Comparison of ENCODE assay signal across 8 mouse cellular contexts in genomic region chr2:19919190-19919589, GRCm38 (mm10). TPM values are rescaled to one million over a fixed set of nuclear protein-coding genes. Genes with fewer than 3 reads are reported as not detected.
DNase-seq lines count a peak whose midpoint lies in the region; ATAC-seq and TF ChIP-seq lines count a peak whose summit lies in the region.

No protein-coding gene starts in this region.

- no peak overlapping the region for H3K27ac ChIP-seq in heart, adult 2 months
- no peak overlapping the region for H3K27ac ChIP-seq in heart, embryonic 10.5 days
- no peak overlapping the region for H3K27ac ChIP-seq in limb, embryonic 14.5 days (replicated peaks; ENCODE audit: low read depth, low read length)
- H3K27ac ChIP-seq in small intestine, adult 2 months (ENCODE audit: insufficient read depth, low read depth, low read length): no peak overlapping the region

- H3K9me3 ChIP-seq in heart, embryonic 10.5 days: no peaks in the 10 kb centered on the region
- no peaks in the 10 kb centered on the region for H3K9me3 ChIP-seq in limb, embryonic 14.5 days (ENCODE audit: control insufficient read depth, low read length)

- WGBS in heart, adult 2 months: 24% methylated on average over 6 of the region's 6 CpGs
- WGBS in heart, embryonic 10.5 days: 27% methylated on average over 6 of the region's 6 CpGs
- WGBS in limb, embryonic 14.5 days: 23% methylated on average over 6 of the region's 6 CpGs
- WGBS in small intestine, adult 2 months: 24% methylated on average over 6 of the region's 6 CpGs

- intact Hi-C loops in heart, adult 2 months (cut with DNase I): loop anchor here (2.0 to 10.0 kb wide), 3 partner anchors 204 to 504 kb away; no protein-coding TSS in a partner anchor

- TF ChIP-seq POLR2A in heart, adult 2 months (IDR thresholded peaks at IDR 0.05; ENCODE audit: insufficient read depth, low read depth, low read length): no peak
- no peak for TF ChIP-seq POLR2A in limb, embryonic 14.5 days (IDR thresholded peaks at IDR 0.05; ENCODE audit: borderline replicate concordance, extremely low read depth, insufficient read depth, insufficient read length)
- TF ChIP-seq POLR2A in small intestine, adult 2 months (IDR thresholded peaks at IDR 0.05; ENCODE audit: low read depth, low read length): no peak

- no peak overlapping the region for H3K4me3 ChIP-seq in heart, adult 2 months
- H3K4me3 ChIP-seq in heart, embryonic 10.5 days: no peak overlapping the region
- no peak overlapping the region for H3K4me3 ChIP-seq in limb, embryonic 14.5 days (replicated peaks; ENCODE audit: low read length)
- no peak overlapping the region for H3K4me3 ChIP-seq in small intestine, adult 2 months (ENCODE audit: low read depth, low read length)

- H3K79me2 ChIP-seq in heart, adult 2 months (replicated peaks; ENCODE audit: control insufficient read depth, insufficient read depth, low read length): no peaks in the 10 kb centered on the region

- peak; percentile 30 to 64 for DNase-seq in heart, adult 2 months
- DNase-seq in heart, embryonic 10.5 days (ENCODE audit: low spot score): no peak
- peak; percentile 50 for DNase-seq in A20 (ENCODE audit: low read depth, low spot score)
- DNase-seq in adrenal gland, postnatal 14 days: peak; percentile 79
- peak; percentile 51 for DNase-seq in gastrocnemius, adult 18-20 months (ENCODE audit: low spot score)
- peak; percentile 70 for DNase-seq in limb, embryonic 14.5 days (ENCODE audit: low spot score)

- H3K4me2 ChIP-seq in limb, embryonic 14.5 days (replicated peaks; ENCODE audit: low read depth, low read length, severe bottlenecking): no peak overlapping the region

- H3K36me3 ChIP-seq in heart, adult 2 months (ENCODE audit: control insufficient read depth, insufficient read depth, low read length): no peaks in the 10 kb centered on the region
- H3K36me3 ChIP-seq in heart, embryonic 10.5 days: no peaks in the 10 kb centered on the region
- no peaks in the 10 kb centered on the region for H3K36me3 ChIP-seq in limb, embryonic 14.5 days (ENCODE audit: control insufficient read depth, insufficient read depth, low read length)
- H3K36me3 ChIP-seq in small intestine, adult 2 months (ENCODE audit: control insufficient read depth, insufficient read depth, low read length): no peaks in the 10 kb centered on the region

- no peaks in the 10 kb centered on the region for H3K27me3 ChIP-seq in heart, adult 2 months (ENCODE audit: control insufficient read depth, insufficient read depth, low read length)
- H3K27me3 ChIP-seq in heart, embryonic 10.5 days (ENCODE audit: insufficient read depth, poor library complexity, severe bottlenecking): no peaks in the 10 kb centered on the region
- H3K27me3 ChIP-seq in limb, embryonic 14.5 days (ENCODE audit: control insufficient read depth, insufficient read depth, low read length): no peaks in the 10 kb centered on the region
- no peaks in the 10 kb centered on the region for H3K27me3 ChIP-seq in small intestine, adult 2 months (ENCODE audit: control insufficient read depth, insufficient read depth, low read length)

- H3K9ac ChIP-seq in heart, adult 2 months (ENCODE audit: low read depth, low read length): no peak overlapping the region
- no peak overlapping the region for H3K9ac ChIP-seq in limb, embryonic 14.5 days (ENCODE audit: low read depth, low read length, severe bottlenecking)

- TF ChIP-seq CTCF in heart, adult 2 months (IDR thresholded peaks at IDR 0.05): peak; percentile 82
- peak; percentile 61; the same call in 1 of the 2 replicates for TF ChIP-seq CTCF in small intestine, adult 2 months (IDR thresholded peaks at IDR 0.05; ENCODE audit: extremely low read depth, insufficient read length, insufficient replicate concordance, low read depth, low read length)

- peak; percentile 55; the same call in 1 of the 2 replicates for ATAC-seq in limb, embryonic 14.5 days (ENCODE audit: low FRiP score, low read depth)
- ATAC-seq in activated CD4-positive, CD25-positive, alpha-beta regulatory T cell, adult 4 months: no peak

- no peaks in the 10 kb centered on the region for H3K4me1 ChIP-seq in heart, adult 2 months (ENCODE audit: control insufficient read depth, insufficient read depth, low read length)
- no peaks in the 10 kb centered on the region for H3K4me1 ChIP-seq in heart, embryonic 10.5 days
- H3K4me1 ChIP-seq in limb, embryonic 14.5 days (ENCODE audit: control insufficient read depth, insufficient read depth, low read length): no peaks in the 10 kb centered on the region
- no peaks in the 10 kb centered on the region for H3K4me1 ChIP-seq in small intestine, adult 2 months (ENCODE audit: control insufficient read depth, insufficient read depth, insufficient read length, low read length)

- TF ChIP-seq EP300 in heart, adult 2 months (IDR thresholded peaks at IDR 0.05; ENCODE audit: insufficient read depth, low read depth, low read length): no peak

RNA-seq across cellular contexts. Expression of gene Etl4, which starts 9.6 kb away (rescaled TPM):
- total RNA-seq in heart, adult 2 months (2021): 10 to 100 TPM; 29.8 to 36.0 TPM
- 40.3 and 44.8 TPM in 2 replicates for polyA plus RNA-seq in heart, adult 2 months (2012; rRNA removed)
- polyA plus RNA-seq in heart, embryonic 10.5 days (2016; fragmentation: Nextera tagmentation; extraction: Ambion mirVana): 11.4 and 18.7 TPM in 2 replicates
- total RNA-seq in adrenal gland, postnatal 14 days (2021): 40.9 and 41.4 TPM in 2 replicates
- total RNA-seq in gastrocnemius, adult 18-20 months (2021): 10 to 100 TPM; 52.6 to 77.5 TPM
- polyA plus RNA-seq in limb, embryonic 14.5 days (2012; rRNA removed): 44.9 and 49.5 TPM in 2 replicates
- 38.3 and 43.2 TPM in 2 replicates for polyA plus RNA-seq in limb, embryonic 14.5 days (2014; fragmentation: Nextera tagmentation; extraction: Ambion mirVana)
- polyA plus RNA-seq in small intestine, adult 2 months (2012; rRNA removed): 10.3 and 19.0 TPM in 2 replicates
- polyA plus RNA-seq in activated CD4-positive, CD25-positive, alpha-beta regulatory T cell, adult 4 months (2017; shearing (Covaris generic)): not detected

Comparison
In these comparisons a context has a peak if more than half of its experiments do, and no peak if none do; other contexts are left out.
1. RNA of gene Etl4, which starts 9.6 kb away (polyA plus RNA-seq): 38.3 to 49.5 TPM in limb, embryonic 14.5 days, 40.3 to 44.8 TPM in heart, adult 2 months, 10.3 to 19.0 TPM in small intestine, adult 2 months and 11.4 to 18.7 TPM in heart, embryonic 10.5 days; not detected in activated CD4-positive, CD25-positive, alpha-beta regulatory T cell, adult 4 months; every median in the first group is over 10 times any median in the second.